Mouse (Mus musculus) forebrain, embryonic 11.5 days (tissue): ENCODE results near the gene Gm13090. TPM values are rescaled to one million over a fixed set of nuclear protein-coding genes. Genes with fewer than 3 reads are reported as not detected.

ENCODE experiments used
- ATAC-seq: fragments of 200-750 bp; cut with Nextera tagmentation; replicated peaks from 2 replicates; pipeline ENCODE4 v1.8.0; 2017; ENCODE audit warnings: moderate TSS enrichment; ENCODE audit not compliant: low FRiP score
- DNase-seq: peaks from one replicate; pipeline ENCODE4 v3.0.0-alpha.2; 2017; ENCODE audit warnings: low spot score
- H3K27ac ChIP-seq: fragments of 300-500 bp; sonication (generic); 2 replicates; pipeline ENCODE4 v1.5.1; 2014; ENCODE audit warnings: low read depth, low read length
- H3K27me3 ChIP-seq: fragments of 300-500 bp; sonication (generic); 2 replicates; pipeline ENCODE4 v1.6.1; 2014; ENCODE audit warnings: mild to moderate bottlenecking, low read length, mixed read lengths; ENCODE audit not compliant: control insufficient read depth, insufficient read depth
- H3K36me3 ChIP-seq: fragments of 300-500 bp; sonication (generic); 2 replicates; pipeline ENCODE4 v1.6.1; 2014; ENCODE audit warnings: mild to moderate bottlenecking, low read length, moderate library complexity, mixed read lengths; ENCODE audit not compliant: control insufficient read depth, insufficient read depth
- H3K4me1 ChIP-seq: fragments of 300-500 bp; sonication (generic); replicated peaks from 2 replicates; pipeline ENCODE4 v1.6.1; 2014; ENCODE audit warnings: low read length, mixed read lengths; ENCODE audit not compliant: control insufficient read depth, insufficient read depth
- H3K4me2 ChIP-seq: fragments of 300-500 bp; sonication (generic); 2 replicates; pipeline ENCODE4 v1.6.1; 2014; ENCODE audit warnings: low read depth, mild to moderate bottlenecking, low read length, moderate library complexity, mixed read lengths; ENCODE audit not compliant: severe bottlenecking
- H3K4me3 ChIP-seq: fragments of 300-500 bp; sonication (generic); 2 replicates; pipeline ENCODE4 v1.5.1; 2014; ENCODE audit warnings: low read depth, low read length
- H3K9ac ChIP-seq: fragments of 300-500 bp; sonication (generic); 2 replicates; pipeline ENCODE4 v1.6.1; 2014; ENCODE audit warnings: low read length
- H3K9me3 ChIP-seq: fragments of 300-500 bp; sonication (generic); 2 replicates; pipeline ENCODE4 v1.6.1; 2016; ENCODE audit warnings: low read length, mixed read lengths; ENCODE audit not compliant: control insufficient read depth
- WGBS: fragments of 180-500 bp; shearing (Covaris S2); extraction: QIAGEN DNeasy Blood & Tissue Kit; methylation state at CpG from one replicate; pipeline ENCODE4 v1.1.7; 2014; 5-methylcytosine and 5-hydroxymethylcytosine counted together
- polyA plus RNA-seq: library from polyadenylated mRNA; unstranded; fragments of >200 nt; fragmentation: Nextera tagmentation; extraction: Ambion mirVana; gene quantifications from 2 replicates; pipeline ENCODE4 v1.2.1, GENCODE M21; 2014

The Gm13090 gene
- 0.39 TPM in 1 of 2 replicates, not detected in the other for polyA plus RNA-seq

DNA sequence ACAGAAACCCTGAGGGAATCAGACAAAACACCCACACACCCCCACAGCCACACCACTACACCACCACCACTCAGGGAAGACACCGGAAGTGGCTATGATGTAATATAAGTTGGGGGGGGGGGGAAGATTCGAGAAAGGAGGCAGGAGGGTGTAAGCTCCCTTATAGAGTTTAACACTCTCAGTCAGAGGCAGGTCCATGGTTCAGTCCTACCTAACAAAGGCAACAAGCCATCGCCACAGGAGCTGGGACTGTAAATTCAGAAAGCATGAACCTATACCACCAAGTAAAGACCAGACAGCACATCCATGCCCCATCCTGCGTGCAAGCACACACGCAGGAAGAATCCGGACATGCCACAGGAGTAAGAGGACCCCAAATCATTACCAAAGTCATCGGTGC is at the start of gene Gm13090:
Gm13090 (plus strand) TSS at position 301 of the 400 bp plus-strand sequence.
- Histone ChIP-seq H3K36me3 (peaks cover 19% of the 10 kb centered on the region), H3K9ac (no peak within 1 kb of the TSS)
- no peak for ATAC-seq

DNA sequence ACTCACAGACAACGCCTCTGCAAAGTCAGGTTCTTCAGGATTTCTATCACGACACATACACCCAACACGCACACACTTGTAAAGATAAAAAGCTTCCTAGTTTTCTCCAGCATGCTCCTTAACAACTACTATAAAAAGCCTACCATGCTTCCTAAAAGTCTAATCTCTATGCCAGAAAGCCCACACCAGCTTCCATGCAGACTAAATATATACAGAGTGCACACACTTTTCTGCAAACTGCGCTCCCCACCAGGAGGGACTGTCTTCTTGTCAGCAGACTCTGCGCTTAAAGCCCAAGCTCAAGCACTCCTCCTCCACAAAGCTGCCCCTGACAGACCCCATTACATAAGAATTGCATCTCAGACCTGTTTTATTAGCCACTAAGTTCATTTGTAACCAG is 47.9 kb upstream of the Gm13090 start:
- no peak overlapping the region for H3K4me2 ChIP-seq
- no peak overlapping the region for H3K27ac ChIP-seq
- peak; percentile 36 for DNase-seq
- H3K4me3 ChIP-seq: no peak overlapping the region
- no peaks in the 10 kb centered on the region; the same call in 1 of the 2 replicates for H3K27me3 ChIP-seq
- H3K4me1 ChIP-seq: peaks cover 6% of the 10 kb centered on the region; the same call in 1 of the 2 replicates
- ATAC-seq: no peak
- H3K9ac ChIP-seq: no peak overlapping the region
- H3K36me3 ChIP-seq: no peaks in the 10 kb centered on the region
- WGBS: 90% methylated on average over 5 of the region's 5 CpGs
- H3K9me3 ChIP-seq: no peaks in the 10 kb centered on the region

More for the DNA sequence above, at the start of gene Gm13090:
- H3K27ac ChIP-seq: no peak within 1 kb of the TSS
- no peaks in the 10 kb centered on the region for H3K27me3 ChIP-seq
- H3K9me3 ChIP-seq: no peaks in the 10 kb centered on the region
- no peak within 1 kb of the TSS for H3K4me3 ChIP-seq
- H3K4me1 ChIP-seq: no peaks in the 10 kb centered on the region; the same call in 1 of the 2 replicates
- no peak for DNase-seq
- no peak within 1 kb of the TSS for H3K4me2 ChIP-seq
- 87% methylated on average over 7 of the region's 7 CpGs for WGBS

DNA sequence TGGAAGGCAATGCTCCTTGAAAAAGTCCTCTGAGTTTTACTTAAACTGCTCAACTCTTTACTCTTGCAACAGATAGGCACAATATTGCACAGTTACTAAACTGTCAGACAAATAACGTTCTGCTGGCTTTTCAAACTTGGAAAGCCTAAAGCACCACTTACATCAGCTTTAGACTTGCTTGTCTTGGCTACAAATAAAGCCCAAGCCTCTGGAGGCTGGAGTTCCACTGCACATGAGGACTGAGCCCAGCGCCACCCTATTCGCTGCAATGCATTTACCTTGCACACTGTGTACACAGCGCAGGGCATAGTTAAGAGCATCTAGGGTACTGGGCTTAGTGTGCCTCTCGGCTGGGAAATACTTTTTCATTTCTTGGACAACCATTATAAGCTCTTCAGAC is 46.1 kb upstream of the Gm13090 start:
- Histone ChIP-seq H3K4me1 (peaks cover 6% of the 10 kb centered on the region; the same call in 1 of the 2 replicates), H3K9me3 (no peaks in the 10 kb centered on the region), H3K9ac (no peak overlapping the region), H3K27me3 (no peaks in the 10 kb centered on the region; the same call in 1 of the 2 replicates), H3K27ac (no peak overlapping the region), H3K4me3 (no peak overlapping the region; the same call in 1 of the 2 replicates), H3K36me3 (no peaks in the 10 kb centered on the region), H3K4me2 (peak overlapping the region; percentile 98; the same call in 1 of the 2 replicates)
- WGBS: 55% methylated on average over 5 of the region's 5 CpGs
- DNase-seq (no peak), ATAC-seq (no peak)

DNA sequence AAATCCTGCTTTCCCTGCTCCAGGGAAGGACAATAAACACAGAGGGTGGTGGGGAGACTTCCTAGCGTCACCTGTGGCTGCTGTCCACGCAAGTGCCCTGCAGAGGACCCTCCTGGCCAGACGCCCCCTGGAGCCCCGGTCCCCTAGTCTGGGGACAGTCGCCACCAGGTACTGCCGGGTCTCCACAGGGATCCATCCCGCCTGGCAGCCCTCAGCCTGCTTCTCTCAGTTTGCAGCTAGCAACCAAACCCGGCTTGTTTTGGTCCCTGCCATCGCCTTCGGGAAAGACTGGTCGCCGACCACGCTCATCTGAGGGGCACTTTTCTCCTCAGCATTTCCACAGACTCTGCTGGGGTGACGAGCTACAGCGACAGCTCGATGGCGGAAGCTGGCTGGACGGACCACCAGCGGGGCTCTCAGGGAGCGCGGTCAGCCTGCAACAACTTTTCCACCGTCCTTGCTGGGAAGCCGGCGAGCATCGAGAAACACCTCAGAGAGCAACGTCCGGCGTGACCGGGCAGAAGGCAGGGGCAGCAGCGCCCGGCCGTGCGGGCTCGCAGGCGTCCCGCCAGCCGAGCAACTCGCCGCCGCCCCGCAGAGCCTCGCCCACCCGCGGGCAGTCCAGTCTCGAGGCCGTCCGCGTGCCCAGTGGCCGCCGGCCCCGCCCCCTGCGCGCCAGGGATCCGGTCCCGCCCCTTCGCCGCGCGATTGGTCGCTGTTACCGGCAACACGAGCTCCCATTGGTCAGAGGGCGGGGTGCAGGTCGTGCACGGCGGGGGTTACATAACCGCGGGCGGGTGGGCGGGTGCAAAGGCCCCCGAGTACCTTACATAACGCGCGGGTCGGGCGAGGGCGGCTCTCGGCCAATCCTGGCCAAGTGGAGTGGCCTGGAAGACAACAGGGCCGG is 45.1 kb upstream of the Gm13090 start, which contains the start of gene Per3:
Per3 (minus strand) TSS at position 629 of the 907 bp plus-strand sequence.
- WGBS: under 1% methylated on average over 75 of the region's 79 CpGs
- peak within 1 kb of the TSS; percentile 98 for H3K4me2 ChIP-seq
- no peaks in the 10 kb centered on the region; the same call in 1 of the 2 replicates for H3K27me3 ChIP-seq
- DNase-seq (peak; percentile 98), ATAC-seq (peak; percentile 97)
- H3K4me1 ChIP-seq: peaks cover 6% of the 10 kb centered on the region; the same call in 1 of the 2 replicates
- H3K9me3 ChIP-seq: no peaks in the 10 kb centered on the region
- peak within 1 kb of the TSS; percentile 55 for H3K4me3 ChIP-seq
- H3K9ac ChIP-seq: peak within 1 kb of the TSS; percentile 65
- H3K27ac ChIP-seq: no peak within 1 kb of the TSS
- H3K36me3 ChIP-seq: no peaks in the 10 kb centered on the region; the same call in 1 of the 2 replicates

DNA sequence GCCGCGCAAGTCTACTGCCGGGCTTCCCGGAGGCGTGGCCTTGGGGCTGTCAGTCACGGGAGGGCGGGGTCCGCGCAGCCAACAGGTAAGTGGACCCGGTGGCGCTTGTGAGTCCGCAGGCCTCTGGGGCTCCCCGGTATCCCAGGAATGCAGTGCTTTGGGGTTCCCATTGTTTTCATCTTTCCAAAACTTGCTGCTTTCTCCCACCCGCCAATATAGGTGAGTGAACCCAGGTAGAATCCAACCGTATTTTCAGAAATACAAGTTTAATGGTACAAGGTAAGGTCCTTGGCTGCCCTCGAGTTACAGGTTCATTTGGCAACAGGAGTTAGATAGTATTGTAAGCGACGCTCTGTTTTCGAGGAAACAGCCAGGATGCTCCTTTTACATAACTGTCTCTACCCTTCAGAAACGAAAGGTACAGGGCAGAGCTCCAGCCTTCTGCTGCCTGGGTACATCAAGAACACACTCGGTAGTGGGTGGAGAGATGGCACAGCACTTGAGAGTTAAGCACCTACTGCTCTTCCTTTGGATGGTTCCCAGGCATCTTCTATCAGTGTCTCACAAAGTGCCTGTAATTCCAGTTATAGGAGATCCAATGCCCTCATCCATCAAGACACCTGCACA is 44.3 kb upstream of the Gm13090 start:
- H3K4me1 ChIP-seq: peaks cover 6% of the 10 kb centered on the region; the same call in 1 of the 2 replicates
- ATAC-seq (0 out of 2 replicates have a peak, but pooled peaks have one; percentile 8), DNase-seq (no peak)
- H3K36me3 ChIP-seq: no peaks in the 10 kb centered on the region; the same call in 1 of the 2 replicates
- peak overlapping the region; percentile 23; the same call in 1 of the 2 replicates for H3K9ac ChIP-seq
- H3K9me3 ChIP-seq: no peaks in the 10 kb centered on the region
- peak overlapping the region; percentile 98 for H3K4me2 ChIP-seq
- 5% methylated on average over 21 of the region's 21 CpGs for WGBS
- peak overlapping the region; percentile 55 for H3K4me3 ChIP-seq
- no peak overlapping the region for H3K27ac ChIP-seq
- no peaks in the 10 kb centered on the region; the same call in 1 of the 2 replicates for H3K27me3 ChIP-seq

DNA sequence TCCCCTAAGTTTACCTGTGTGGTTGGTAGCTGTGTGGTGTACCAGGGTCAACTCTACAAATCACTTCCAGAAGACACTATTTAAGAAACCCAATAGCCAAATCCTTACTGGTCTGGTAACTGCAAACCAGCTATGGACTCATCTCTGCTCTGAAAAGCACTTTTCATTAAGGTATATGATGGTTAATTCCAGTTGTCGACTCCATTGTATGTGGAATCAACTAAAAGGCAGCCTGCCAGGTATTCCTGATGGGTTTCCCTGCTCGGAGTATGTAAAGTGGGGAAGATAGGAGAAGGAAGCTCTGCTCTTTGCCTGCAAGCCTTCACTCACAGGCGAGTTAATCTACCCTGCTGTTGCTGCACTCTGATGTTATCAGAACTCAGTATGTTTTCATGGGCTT is 42.8 kb upstream of the Gm13090 start:
- 91% methylated on average over 3 of the region's 3 CpGs for WGBS

DNA sequence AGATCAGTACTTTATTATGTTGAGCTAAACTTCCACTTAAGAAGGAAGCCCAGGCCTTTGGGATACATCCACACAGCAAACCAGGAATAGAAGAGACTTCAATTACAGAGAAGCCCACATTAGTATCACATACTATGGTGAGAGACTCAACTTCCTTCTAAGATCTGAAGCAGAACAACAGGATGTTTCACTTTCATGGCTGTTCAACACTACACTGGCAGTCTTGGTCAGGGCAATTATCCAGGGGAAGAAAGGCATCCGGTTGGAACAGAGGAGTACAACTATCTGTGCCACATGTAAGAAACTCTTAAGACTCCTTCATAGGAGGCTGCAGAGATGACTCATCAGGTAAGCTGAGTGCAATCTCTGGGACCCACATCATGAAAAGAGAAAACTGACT is 38.2 kb upstream of the Gm13090 start:
- Histone ChIP-seq H3K4me3 (no peak overlapping the region), H3K4me2 (no peak overlapping the region), H3K36me3 (no peaks in the 10 kb centered on the region; the same call in 1 of the 2 replicates), H3K4me1 (no peaks in the 10 kb centered on the region), H3K9ac (no peak overlapping the region), H3K9me3 (no peaks in the 10 kb centered on the region), H3K27ac (no peak overlapping the region), H3K27me3 (no peaks in the 10 kb centered on the region)
- ATAC-seq: no peak
- peak; percentile 15 for DNase-seq
- 90% methylated on average over 1 of the region's 1 CpGs for WGBS

More for the DNA sequence above, 42.8 kb upstream of the Gm13090 start:
- no peak overlapping the region for H3K4me3 ChIP-seq
- H3K9me3 ChIP-seq: no peaks in the 10 kb centered on the region
- H3K9ac ChIP-seq: no peak overlapping the region
- DNase-seq: no peak
- no peaks in the 10 kb centered on the region; the same call in 1 of the 2 replicates for H3K27me3 ChIP-seq
- ATAC-seq: no peak
- no peak overlapping the region for H3K27ac ChIP-seq
- H3K4me2 ChIP-seq: no peak overlapping the region
- no peaks in the 10 kb centered on the region; the same call in 1 of the 2 replicates for H3K36me3 ChIP-seq
- peaks cover 6% of the 10 kb centered on the region; the same call in 1 of the 2 replicates for H3K4me1 ChIP-seq
